Mouse (Mus musculus): ENCODE measurements at regions not wholly inside any gene's neighbourhood (a gene's known extent, or its start where the extent isn't known, plus 50 kb on each side); places are given as distances from the start of the nearest gene placed in this dataset.
"Not testable (repeated sequence)": the region's sequence is repeated elsewhere in the genome, so short reads cannot be mapped to it uniquely, and the experiment has no call there.

DNA sequence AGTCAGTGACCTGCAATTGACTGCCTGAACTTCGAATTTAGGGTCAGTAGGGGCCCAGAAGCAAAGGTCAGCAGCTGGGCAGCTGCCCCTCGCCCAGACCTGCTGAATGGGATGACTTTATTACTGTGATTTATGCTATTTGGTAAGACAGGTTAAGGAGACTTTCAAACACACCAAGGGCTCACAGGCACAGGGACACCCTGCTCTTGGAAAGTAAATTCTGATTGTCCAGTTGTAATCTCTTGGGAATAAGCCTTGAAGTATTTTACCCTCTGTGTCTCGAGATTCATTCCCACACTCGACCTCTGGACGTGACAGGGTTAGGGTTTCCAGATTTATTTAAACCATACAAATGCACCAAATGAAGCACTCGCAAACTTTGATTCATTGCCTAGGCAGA, 672.4 kb upstream of the Nr2f1 start:
- Histone ChIP-seq H3K27ac (no peak overlapping the region), H3K4me3 (no peak overlapping the region)
- no peak for DNase-seq (ENCODE audit: low spot score in 2 of 2)
- no peak for TF ChIP-seq CTCF (conservative IDR thresholded peaks at IDR 0.05)

GRCm38 (mm10) chr13:78871254-78871653, 671.7 kb upstream of the Nr2f1 start:
- no peak overlapping the region for H3K27ac ChIP-seq
- no peak overlapping the region for H3K4me3 ChIP-seq
- no peak for TF ChIP-seq CTCF (conservative IDR thresholded peaks at IDR 0.05)
- no peak for DNase-seq (ENCODE audit: low spot score in 2 of 2)

DNA sequence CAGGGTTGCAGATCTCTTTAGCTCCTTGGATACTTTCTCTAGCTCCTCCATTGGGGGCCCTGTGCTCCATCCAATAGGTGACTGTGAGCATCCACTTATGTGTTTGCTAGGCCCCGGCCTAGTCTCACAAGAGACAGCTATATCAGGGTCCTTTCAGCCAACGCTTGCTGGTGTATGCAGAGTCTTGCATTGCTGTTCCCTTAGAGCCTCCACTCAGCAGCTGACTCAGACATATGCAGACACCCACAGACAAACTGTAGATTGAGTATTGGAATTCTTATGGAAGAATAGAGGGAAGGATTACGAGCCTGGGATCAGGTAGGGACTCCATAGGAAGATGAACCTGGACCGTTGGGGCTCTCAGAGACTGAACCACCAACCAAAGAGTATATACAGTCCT, 624.8 kb upstream of the Nr2f1 start:
- not testable (repeated sequence) for H3K4me3 ChIP-seq; H3K27ac ChIP-seq; DNase-seq (ENCODE audit: low spot score in 2 of 2)

DNA sequence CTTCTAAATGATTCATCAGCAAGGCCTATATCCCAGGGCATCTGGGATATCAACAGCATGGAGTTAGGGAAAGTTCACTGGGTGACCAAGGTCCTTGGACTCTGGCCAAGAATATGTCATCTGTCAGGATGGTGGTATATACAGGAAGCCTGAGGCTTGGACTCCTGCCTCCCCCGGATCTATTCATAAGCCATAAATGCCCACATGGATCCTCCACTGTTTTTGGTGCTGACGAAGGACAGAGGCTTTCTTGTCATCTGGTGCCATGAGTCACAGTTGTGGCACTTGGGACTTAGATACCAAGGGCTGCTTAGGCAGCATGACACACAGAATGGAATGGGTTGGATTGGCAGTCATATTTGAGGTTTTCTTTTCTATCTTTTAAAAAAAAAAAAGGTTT, 610.1 kb upstream of the Nr2f1 start:
- peak in 1 of 2 experiments; percentile 1 for DNase-seq (ENCODE audit: low spot score in 2 of 2)
- TF ChIP-seq CTCF (conservative IDR thresholded peaks at IDR 0.05), result no peak
- Histone ChIP-seq H3K27ac (no peak overlapping the region), H3K4me3 (no peak overlapping the region)

GRCm38 (mm10) chr13:78802838-78803124, 603.2 kb upstream of the Nr2f1 start:
- Histone ChIP-seq H3K4me3 (no peak overlapping the region), H3K27ac (no peak overlapping the region)
- no peak for DNase-seq (ENCODE audit: low spot score in 2 of 2)
- no peak for TF ChIP-seq CTCF (conservative IDR thresholded peaks at IDR 0.05)

DNA sequence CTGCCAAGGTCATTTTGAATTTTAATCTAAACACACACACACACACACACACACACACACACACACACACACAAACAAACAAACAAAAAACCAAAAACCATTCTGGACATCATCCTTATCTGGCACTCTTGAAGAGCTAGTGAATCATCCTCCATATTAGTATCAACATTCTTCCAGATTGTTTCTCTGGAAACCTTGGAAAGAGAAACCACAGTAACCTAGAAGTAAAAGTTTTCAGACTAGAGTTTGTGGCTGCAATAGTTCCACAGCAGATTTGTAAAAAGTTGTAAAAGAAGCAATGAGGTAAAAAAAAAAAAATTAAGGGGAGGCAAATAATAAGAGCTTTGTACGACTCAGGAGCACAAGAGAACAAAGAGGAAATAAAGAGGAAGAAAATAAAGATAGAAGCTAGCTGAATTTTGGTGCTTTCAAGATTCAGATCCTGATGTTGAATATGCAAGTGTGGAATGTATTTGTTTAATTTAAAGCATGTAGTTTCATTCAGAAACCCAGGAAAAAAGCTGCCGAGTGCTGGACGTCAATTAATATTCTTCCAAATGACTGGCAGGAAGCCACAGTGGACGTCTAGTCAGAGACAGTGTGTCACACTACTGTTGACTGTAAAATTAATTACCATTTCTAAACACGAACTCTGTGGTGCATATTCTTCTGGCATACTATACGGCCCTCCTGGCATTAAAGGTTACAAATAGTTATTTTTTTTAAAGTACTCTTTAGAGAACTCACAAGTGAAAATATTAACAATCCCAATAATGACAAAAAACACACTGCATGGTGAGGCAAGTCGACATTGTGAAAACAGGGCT, 602.7 kb upstream of the Nr2f1 start:
- no peak overlapping the region for H3K4me3 ChIP-seq
- no peak for DNase-seq (ENCODE audit: low spot score in 2 of 2)
- no peak for TF ChIP-seq CTCF (conservative IDR thresholded peaks at IDR 0.05)
- no peak overlapping the region for H3K27ac ChIP-seq

GRCm38 (mm10) chr13:78799641-78800040, 600.1 kb upstream of the Nr2f1 start:
- no peak for DNase-seq (ENCODE audit: low spot score in 2 of 2)
- TF ChIP-seq CTCF (conservative IDR thresholded peaks at IDR 0.05), result no peak
- H3K4me3 ChIP-seq, result no peak overlapping the region
- no peak overlapping the region for H3K27ac ChIP-seq

- no peak for DNase-seq (ENCODE audit: low spot score in 2 of 2)
- H3K4me3 ChIP-seq, result no peak overlapping the region
- no peak for TF ChIP-seq CTCF (conservative IDR thresholded peaks at IDR 0.05)
- no peak overlapping the region for H3K27ac ChIP-seq
Measured at GRCm38 (mm10) chr13:78795228-78795627, 595.7 kb upstream of the Nr2f1 start.

GRCm38 (mm10) chr13:78784285-78784684, 584.7 kb upstream of the Nr2f1 start:
- no peak for DNase-seq (ENCODE audit: low spot score in 2 of 2)
- H3K27ac ChIP-seq, result no peak overlapping the region
- H3K4me3 ChIP-seq, result no peak overlapping the region
- TF ChIP-seq CTCF (conservative IDR thresholded peaks at IDR 0.05), result no peak

GRCm38 (mm10) chr13:78783591-78784240, 584.2 kb upstream of the Nr2f1 start:
- DNase-seq (ENCODE audit: low spot score in 2 of 2), result no peak
- Histone ChIP-seq H3K4me3 (no peak overlapping the region), H3K27ac (no peak overlapping the region)
- TF ChIP-seq CTCF (conservative IDR thresholded peaks at IDR 0.05), result no peak

Data from layer of hippocampus, adult 2 months (tissue).